Mouse (Mus musculus) layer of hippocampus, adult 8-10 months (tissue): ENCODE results near the gene Gm42421. TPM values are rescaled to one million over a fixed set of nuclear protein-coding genes. Genes with fewer than 3 reads are reported as not detected.

Experiments used
- DNase-seq, 2 experiments: peaks; one replicate each; pipeline ENCODE4 v3.0.0; 2022; ENCODE audit warnings: low spot score in 2 of 2
- total RNA-seq, 4 experiments: library from RNA; stranded (reverse); gene quantifications; 2 replicates each; pipeline ENCODE4 v1.2.4; 2022

The Gm42421 gene
- total RNA-seq, 4 experiments from 2014 or later, result 0.57 to 2.2 (median 1.9) TPM

DNA sequence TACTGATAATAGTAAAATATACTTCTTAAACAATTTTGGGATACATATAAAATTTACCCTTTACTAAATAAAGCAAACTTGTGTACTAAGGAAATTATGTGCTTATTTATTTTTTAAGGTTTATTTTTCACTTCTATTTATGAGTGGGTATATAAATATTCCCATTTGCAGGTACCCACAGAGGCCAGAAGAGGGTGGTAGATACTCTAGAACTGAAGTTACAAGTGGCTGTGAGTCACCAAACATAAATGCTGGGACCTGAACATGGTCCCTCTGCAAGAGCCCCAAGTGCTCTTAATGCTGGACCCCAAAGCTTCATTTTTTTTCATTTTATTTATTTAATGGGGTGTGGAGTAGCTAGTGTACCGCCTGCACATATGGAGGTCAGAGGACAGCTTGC lies 5.9 kb downstream of the Gm42421 start:
- DNase-seq, result no peak

DNA sequence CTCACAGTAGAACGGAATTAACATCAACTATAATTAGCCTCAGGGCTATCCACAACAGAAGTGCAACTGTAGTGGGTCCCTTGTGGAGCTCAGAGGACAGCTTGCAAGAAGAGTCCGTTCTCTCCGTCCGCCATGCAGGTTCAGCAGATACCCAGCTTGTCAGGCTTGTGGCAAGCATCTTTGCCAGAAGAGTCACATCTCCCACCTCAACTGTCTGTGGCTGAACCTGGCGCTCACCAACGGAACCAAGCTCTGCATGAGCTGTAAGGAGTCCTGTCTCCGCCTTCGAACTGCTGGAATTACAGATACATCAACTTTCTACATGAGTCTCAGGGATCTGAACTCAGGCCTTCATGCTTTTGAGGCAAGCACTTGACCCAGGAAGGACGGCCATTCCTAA lies 8.2 kb downstream of the Gm42421 start:
- DNase-seq, result no peak

DNA sequence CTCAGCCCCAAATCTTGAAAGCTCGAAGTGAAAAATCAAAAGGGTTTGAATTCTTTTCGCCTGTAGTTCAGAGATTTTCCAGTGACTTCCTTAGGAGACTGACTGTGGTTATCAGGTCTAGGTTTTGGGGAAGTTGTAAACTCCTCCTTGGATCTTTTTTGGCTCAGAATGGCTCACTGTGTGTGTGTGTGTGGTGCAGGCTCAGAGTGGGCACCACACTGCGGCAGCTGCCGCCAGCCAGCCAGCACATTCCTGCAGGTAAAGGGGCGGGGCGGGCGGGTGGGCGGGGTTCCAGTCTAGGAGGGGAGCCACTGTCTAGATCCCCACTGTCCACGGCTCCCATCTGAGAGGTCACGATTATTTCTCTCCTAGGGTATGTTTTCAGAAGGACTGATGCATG lies 13.6 kb downstream of the Gm42421 start:
- no peak for DNase-seq

DNA sequence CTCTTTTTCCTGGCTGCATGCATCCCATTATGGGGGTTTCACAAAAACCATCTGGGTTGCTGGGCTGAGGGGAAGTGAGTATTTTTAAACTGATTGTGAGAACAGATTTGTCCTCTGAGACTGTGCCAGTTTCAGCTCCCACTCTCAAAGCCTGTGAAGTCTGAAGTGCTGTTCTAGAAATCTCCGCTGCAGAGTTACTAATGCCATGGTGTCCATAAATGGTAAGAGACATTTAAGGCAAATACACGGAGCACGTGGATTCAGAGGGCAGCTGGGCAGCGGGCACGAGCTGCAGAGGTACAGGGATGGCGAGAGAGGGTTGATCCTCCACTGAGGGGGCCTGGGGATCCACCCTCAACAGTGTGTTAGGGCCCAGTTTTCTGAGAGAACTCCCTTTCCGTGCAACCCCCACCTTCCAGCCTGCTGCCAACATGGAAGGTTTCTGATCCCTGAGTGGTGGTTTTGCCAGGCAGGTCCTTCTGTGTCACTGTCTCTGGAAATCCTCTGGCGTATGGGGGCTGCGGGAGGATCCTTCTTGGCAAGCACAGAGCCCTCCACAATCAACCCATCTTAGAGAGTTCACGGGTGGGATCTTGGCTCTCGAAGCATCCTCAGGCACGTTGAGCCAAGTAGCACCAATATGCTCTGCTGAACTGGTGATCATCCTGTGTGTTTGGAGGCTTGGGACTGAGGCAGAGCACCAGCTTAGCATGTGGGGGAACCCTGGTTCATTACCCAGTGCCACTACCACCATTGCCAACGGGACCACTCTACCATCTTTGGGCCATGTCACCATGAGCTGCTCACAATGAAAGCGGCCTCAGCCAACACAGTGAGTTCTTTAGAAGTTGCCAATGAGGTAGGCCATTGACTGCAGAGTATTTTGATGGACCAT lies 15.5 kb downstream of the Gm42421 start:
- peak; percentile 84 to 89 for DNase-seq

DNA sequence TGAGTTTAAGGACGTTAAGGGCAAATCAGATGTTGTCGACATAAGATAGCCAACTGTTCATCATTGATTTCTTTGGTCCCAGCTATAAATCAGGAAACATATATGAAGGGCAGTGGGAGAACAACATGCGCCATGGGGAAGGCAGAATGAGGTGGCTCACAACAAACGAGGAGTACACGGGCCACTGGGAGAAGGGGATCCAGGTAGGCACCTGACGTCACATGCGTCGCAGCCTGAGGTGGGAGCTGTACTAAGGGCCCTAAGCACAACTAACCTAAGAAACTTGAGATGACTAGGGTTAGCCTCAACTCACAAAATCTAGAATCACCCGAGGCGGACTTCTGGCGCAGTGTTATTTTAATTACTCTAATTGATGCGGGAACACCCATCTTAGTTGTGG lies 20.4 kb downstream of the Gm42421 start:
- no peak for DNase-seq

DNA sequence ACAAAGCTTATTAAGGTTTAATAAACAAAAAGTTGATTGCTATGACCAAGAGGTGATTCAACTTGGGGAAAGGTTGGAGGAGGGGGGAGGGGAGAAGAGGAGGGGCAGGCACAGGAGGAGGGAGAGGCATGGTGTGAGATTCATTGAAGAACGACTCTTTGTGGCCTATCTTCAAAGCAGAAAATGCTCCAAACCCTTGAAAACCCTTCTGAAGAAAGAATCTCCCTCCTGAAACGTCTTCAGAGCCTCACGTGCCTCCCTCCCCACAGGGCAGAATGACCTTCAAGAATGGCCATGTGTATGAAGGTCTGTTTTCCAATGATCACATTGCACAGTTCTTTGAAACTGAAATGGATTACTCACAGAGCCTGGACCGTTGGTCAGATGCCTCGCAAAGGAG lies 22.0 kb downstream of the Gm42421 start:
- DNase-seq, result no peak

DNA sequence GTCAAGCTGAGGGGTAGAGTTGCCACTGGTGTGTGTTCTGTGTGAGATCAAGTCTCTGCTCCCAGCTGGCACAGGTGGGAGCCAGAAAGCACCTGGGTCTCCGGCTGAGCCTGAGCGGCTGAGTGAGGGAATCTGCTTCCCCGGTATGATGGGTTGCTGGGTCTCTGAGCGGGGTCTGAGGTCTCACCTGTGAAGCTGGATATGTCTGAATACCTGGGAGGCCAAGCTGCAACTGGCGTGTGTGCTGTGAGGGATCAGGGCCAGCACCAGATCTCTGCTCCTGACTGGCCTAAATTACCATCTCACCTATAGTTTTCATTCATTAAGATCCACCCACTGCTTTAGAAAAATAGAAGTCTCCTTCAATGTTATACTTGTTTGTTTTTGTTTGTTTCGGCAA lies 29.1 kb downstream of the Gm42421 start:
- DNase-seq, result no peak

DNA sequence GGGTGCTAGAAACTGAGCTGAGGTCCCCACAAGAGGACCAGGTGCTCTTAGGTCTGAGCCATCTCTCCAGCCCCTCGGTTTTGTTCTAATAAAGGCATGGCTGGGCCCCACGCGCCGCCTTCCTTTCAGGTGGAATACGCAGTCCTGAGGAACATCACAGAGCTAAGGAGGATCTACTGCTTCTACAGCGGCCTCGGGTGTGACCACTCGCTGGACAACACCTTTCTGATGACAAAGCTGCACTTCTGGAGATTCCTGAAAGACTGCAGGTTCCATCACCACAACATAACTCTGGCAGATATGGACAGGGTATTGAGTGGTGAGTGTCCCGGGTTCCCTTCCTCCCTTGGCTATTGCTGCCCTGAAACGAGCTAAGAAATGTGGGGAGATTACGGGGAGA lies 31.6 kb downstream of the Gm42421 start:
- DNase-seq, result no peak

DNA sequence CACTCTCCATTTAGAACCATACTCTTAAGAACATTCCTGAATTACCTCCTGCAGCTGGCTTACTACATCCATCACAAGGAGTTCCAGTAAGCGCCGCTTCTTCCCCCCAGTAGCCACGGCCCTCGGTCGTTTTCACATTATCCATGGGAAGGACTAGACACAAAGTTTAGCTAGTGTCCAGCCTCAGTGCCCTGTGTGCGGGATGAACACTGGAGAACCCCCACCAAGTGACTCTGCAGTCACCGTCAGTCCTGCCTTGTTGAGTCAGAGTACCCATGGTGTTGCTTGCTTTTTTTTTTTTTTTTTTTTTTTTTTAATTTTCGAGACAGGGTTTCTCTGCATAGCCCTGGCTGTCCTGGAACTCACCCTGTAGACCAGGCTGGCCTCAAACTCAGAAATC lies 33.2 kb downstream of the Gm42421 start:
- no peak for DNase-seq

DNA sequence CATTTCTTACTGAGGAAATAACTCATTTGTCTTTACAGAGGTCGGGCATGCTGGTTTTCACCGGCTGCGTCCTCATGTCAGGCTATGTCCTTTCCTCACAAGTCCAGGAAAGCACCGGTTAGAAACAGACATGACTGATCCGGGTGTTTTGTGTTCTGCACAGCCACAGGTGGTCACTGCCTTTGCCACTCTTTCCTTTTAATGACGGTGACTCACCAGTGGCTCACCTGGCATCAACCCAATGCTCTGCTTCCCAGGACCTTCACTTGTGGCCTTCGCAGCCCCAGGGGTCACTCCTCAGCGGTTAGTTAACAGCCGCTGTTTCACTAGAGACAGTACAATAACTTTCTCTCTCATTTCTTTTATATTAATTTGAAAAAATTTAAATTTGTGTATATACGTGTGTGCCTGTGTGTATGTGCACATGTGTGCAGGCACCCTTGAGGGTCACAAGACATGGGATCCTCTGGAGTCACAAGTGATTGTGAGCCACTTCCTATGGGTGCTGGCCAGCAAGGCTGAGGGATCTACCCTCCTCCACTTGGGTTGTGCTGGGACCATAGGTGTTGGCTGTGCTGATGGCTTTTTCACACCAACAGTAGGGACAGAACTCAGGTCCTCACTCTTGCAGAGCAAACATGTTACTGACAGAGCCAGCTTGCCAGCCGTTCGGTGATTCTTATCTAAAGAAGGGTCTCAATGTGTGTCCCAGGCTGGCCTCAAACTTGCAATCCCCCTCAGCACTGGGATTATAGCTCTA lies 37.8 kb downstream of the Gm42421 start:
- DNase-seq, result no peak

DNA sequence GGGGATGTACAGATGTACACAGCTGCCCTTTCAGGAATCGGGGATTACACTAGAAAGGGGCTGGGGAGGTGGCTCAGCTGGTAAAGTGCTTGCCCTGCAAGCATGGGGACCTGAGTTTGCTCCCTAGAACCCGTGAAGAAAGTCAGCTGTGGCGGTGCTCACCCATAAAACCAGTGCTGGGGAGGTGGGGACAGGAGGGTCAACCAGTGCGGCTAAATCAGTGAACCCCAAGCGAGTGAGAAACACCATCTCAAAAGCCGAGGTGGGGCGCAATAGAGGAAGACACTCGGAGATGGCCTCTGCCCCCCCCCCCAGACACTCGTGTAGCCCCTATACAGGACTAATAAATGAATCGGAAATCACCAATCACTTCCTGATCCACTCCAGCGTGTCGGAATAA lies 38.7 kb downstream of the Gm42421 start:
- no peak for DNase-seq

DNA sequence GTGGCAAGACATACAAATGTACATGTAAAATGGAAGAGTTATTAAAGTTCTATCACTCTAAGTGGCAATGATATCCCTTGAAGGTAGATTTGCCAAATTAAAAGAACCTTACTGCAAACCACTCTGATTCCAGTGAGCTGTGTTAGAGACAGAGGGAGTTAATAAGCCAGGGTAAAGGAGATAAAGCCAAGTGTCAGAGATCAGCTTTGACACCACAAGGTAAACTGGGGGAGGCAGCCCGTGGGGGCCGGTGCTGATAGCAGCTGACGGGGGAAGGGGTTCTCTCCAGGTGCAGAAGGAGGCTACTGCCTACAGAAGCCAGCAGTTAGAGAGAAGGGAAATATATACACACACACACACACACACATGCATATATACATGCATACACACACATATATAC lies 44.7 kb downstream of the Gm42421 start:
- no peak for DNase-seq

DNA sequence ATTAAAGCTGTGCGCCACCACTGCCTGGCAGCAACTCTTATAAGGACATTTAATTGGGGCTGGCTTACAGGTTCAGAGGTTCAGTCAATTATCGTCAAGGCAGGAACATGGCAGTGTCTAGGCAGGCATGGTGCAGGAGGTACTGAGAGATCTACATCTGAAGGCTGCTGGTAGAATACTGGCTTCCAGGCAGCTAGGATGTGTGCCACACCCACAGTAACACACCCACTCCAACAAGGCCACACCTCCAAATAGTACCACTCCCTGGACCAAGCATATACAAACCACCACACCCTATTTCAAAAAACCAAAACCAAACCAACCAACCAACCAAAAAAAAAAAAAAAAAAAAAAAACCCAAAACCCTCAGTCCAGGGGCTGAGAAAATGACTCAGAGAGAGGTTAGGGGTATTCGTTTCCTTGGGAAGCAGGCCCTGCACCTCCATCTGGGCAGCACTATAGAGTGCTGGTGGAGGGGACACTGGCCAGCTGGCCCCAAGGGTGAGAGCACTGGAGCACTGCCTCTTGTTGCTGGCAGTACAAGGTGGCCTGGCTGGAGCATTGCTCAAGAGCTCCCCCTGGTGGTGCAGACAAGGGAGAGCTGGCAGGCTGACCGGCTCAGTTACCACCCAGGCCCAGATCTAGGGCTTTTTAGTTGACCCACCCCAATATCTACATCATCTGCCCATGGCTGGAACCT lies 47.1 kb downstream of the Gm42421 start:
- DNase-seq, result peak in 1 of 2 experiments; percentile 64

DNA sequence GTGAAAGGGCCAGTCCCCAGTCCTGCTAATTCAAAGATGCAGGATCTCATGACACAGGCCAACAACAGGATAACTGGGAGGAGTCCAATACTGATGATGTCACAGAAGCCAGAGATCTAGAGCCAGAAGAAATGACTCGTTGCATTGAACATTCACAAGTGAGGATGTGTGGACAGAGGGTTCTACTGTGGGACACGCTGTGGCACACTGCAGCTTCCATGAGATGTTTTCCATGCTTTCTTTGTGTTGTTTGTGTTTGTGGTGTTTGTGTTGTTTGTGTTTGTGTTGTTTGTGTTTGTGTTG lies 47.6 kb downstream of the Gm42421 start:
- DNase-seq, result no peak

DNA sequence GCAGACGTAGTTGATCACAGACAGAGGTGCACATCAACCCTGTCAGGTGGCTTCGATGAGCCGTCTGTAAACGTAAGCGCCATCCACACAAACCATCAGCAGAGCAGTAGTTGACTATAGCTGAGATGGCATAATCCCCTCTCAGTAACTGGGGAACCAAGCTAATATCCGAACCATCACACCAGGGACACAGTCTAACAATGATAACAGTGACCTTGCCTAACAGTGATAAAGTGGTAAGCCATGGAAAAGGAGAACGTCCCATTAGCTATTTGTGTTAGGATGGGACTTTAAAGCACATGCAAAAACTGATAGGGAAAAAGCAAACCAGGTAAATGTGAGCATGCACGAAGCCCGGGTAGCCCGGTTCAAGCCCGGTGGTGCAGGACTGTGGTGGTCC lies 48.3 kb downstream of the Gm42421 start:
- DNase-seq, result no peak

DNA sequence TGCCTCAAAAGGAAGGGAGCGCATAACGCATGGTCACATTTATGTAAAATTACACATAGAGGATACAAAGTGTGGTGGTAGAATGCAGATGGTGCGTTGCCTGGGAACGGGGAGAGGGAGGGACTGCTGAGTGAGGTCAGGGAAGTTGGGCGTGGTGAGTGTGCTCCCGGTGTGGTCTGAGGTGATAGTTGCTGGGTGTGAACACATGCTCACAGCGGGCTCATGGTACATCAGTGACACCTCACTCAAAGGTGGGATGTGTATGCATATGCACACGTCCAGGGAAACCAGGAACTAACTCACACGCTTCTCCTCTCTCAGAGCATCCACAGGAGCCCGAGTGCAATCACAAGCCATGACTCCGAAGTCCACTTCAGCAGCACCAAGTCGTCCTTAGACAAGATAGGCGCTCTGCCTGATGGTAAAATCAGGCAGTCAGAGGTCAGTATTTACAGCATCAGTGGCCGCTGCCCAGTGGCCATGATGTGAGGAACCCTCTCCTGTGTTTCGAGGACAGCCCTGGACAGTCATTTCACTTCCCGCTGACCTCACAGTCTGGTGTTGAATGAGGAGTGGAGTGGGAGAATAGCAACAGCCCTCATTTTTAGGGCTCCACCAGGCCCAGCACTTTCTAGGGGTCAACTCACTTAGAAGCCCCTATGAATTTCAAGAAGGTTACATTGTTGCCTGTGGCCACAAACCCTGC lies 48.9 kb downstream of the Gm42421 start:
- no peak for DNase-seq

DNA sequence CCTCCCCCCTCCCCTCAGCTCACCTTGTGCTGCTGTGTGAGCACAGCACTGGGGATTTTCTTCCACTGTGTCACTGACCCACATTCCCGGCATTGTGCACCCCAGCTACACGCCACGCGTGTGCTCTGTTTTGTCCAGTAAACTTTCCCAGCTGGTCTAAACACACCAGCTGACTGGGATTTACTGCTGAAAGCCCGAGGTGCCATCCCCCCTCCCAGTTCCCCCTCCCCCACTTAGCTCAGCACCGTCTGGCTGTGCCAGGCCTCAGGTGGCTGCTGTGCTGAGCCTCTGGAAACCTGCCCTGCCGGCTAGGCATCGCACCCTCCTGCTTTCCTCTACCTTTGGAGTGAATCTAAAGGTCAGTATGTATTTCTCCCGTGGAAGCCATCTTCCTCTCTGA lies 52.9 kb downstream of the Gm42421 start:
- no peak for DNase-seq

DNA sequence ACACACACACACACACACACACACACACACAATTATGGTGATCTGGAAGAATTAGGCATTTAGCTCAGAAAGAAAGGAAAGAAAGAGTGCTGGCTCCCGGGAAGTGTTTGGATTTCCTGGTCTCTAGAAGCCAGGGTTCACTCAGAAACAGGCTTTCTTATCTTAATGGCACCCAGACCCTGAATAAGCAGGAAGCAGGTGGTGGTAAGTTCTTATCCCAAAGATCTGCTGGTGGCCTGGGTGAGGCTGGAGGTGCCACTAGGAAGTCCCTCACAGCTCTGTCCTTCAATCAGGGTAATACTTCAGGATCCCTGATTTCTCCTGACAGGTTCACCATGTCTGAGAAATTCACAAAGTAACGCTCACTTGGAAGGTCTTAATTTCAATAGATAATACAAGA lies 54.4 kb downstream of the Gm42421 start:
- no peak for DNase-seq

DNA sequence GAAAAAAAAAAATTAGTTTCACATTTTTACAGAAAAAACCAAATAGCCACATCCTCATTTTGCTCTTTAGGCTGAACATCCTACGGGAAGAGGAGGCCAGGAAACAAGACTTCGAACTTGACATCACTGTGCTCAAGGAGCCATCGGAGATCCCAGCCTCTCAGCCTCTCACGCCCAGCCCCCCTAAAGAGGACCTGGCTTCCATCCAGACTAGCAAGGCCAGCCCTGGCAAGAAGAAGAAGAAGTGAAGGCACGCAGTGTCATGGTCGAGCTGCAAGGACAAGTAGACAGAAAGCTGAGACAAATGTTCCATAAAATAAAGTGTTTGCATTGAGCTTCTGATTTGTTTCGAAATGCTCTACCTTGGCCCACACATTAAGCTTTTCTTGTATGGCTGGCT lies 57.4 kb downstream of the Gm42421 start:
- no peak for DNase-seq
